Mouse (Mus musculus) kidney, embryonic 16.5 days (tissue): Measurements from ENCODE around the gene Spaca7. TPM values are rescaled to one million over a fixed set of nuclear protein-coding genes. Genes with fewer than 3 reads are reported as not detected.

Source experiments
- ATAC-seq: fragments of 200-750 bp; cut with Nextera tagmentation; 2 replicates; pipeline ENCODE4 v1.8.0; 2017; ENCODE audit warnings: moderate TSS enrichment; ENCODE audit not compliant: low FRiP score, low TSS enrichment
- H3K27ac ChIP-seq: fragments of 300-500 bp; sonication (generic); 2 replicates; pipeline ENCODE4 v1.5.1; 2014; ENCODE audit warnings: low read length
- H3K27me3 ChIP-seq: fragments of 300-500 bp; sonication (generic); 2 replicates; pipeline ENCODE4 v1.6.1; 2014; ENCODE audit warnings: low read length, control low read depth, mixed read lengths; ENCODE audit not compliant: insufficient read depth
- H3K36me3 ChIP-seq: fragments of 300-500 bp; sonication (generic); 2 replicates; pipeline ENCODE4 v1.6.1; 2014; ENCODE audit warnings: low read length, control low read depth, mixed read lengths; ENCODE audit not compliant: insufficient read depth
- H3K4me1 ChIP-seq: fragments of 300-500 bp; sonication (generic); 2 replicates; pipeline ENCODE4 v1.6.1; 2014; ENCODE audit warnings: low read length, control low read depth, mixed read lengths; ENCODE audit not compliant: insufficient read depth
- H3K4me2 ChIP-seq: fragments of 300-500 bp; sonication (generic); replicated peaks from 2 replicates; pipeline ENCODE4 v1.6.1; 2014; ENCODE audit warnings: low read depth, low read length
- H3K4me3 ChIP-seq: fragments of 300-500 bp; sonication (generic); 2 replicates; pipeline ENCODE4 v1.5.1; 2014; ENCODE audit warnings: mild to moderate bottlenecking, low read length
- H3K9ac ChIP-seq: fragments of 300-500 bp; sonication (generic); replicated peaks from 2 replicates; pipeline ENCODE4 v1.6.1; 2014; ENCODE audit warnings: low read length
- H3K9me3 ChIP-seq: fragments of 300-500 bp; sonication (generic); 2 replicates; pipeline ENCODE4 v1.6.1; 2016; ENCODE audit warnings: low read length, control low read depth
- WGBS: fragments of 180-500 bp; shearing (Covaris S2); extraction: QIAGEN DNeasy Blood & Tissue Kit; methylation state at CpG from one replicate; pipeline ENCODE4 v1.1.7; 2014; 5-methylcytosine and 5-hydroxymethylcytosine counted together
- polyA plus RNA-seq: library from polyadenylated mRNA; unstranded; fragments of >200 nt; fragmentation: Nextera tagmentation; extraction: Ambion mirVana; gene quantifications from 2 replicates; pipeline ENCODE4 v1.2.1, GENCODE M21; 2015

The Spaca7 gene
- 1.1 and 1.3 TPM in 2 replicates for polyA plus RNA-seq

- Histone ChIP-seq H3K4me2 (peak within 1 kb of the TSS; percentile 26; the same call in 1 of the 2 replicates), H3K36me3 (no peaks in the 10 kb centered on the region), H3K9me3 (no peaks in the 10 kb centered on the region), H3K9ac (no peak within 1 kb of the TSS), H3K4me3 (0 out of 2 replicates have a peak within 1 kb of the TSS, but pooled peaks have one; percentile 14), H3K27ac (0 out of 2 replicates have a peak within 1 kb of the TSS, but pooled peaks have one; percentile 8), H3K27me3 (no peaks in the 10 kb centered on the region), H3K4me1 (no peaks in the 10 kb centered on the region)
- ATAC-seq, result 0 out of 2 replicates have a peak, but pooled peaks have one; percentile 9
- WGBS, result 60% methylated on average over 14 of the region's 14 CpGs
Observed at GRCm38 (mm10) chr8:12572814-12573534, at the start of gene Spaca7. Gene Spaca7, plus strand, starts transcription at chr8:12573029.

DNA sequence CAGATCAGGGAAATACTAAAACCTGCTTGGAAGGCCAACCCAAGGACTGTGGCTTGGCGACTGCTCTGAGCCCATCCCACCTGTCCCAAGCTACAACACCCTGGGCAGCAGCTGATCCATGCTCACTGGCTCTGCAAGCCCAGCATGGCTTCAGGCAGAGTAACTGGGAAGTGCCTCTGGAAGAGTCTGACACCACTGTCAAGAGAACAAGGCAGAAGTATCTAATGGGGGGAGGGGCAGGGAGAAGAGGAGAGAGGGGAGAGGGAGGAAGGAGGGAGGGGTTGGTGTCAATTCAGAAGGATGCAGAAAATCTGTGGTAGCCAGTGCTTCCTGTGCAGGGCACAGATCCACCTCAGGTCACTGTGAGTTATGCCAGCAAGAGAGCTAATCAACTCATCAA is 48.5 kb upstream of the Spaca7 start:
- Histone ChIP-seq H3K9me3 (0 out of 2 replicates have a peak, but pooled peaks cover 4% of the 10 kb centered on the region), H3K4me2 (no peak overlapping the region), H3K27ac (no peak overlapping the region), H3K36me3 (no peaks in the 10 kb centered on the region), H3K27me3 (0 out of 2 replicates have a peak, but pooled peaks cover 5% of the 10 kb centered on the region), H3K4me1 (no peaks in the 10 kb centered on the region), H3K4me3 (no peak overlapping the region), H3K9ac (no peak overlapping the region)
- ATAC-seq, result no peak
- WGBS, result 21% methylated on average over 1 of the region's 1 CpGs

DNA sequence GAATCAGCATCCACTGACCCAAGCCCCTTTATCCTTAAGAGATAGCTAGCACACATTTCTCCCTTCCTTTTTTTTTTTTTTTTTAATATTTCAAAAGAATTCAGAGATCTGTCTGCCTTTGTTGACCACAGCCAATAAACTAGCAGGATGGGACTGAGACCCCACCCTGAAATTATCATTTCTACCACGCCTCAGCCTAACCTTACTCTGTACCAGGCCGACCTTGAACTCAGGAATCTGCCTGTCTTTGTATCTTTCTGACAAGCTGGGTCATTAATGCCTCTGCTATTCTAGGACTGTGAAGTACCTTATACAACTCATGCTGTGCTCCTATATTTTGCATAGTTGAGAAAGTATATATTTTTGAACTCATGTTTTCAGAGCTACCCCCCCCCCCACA is 44.2 kb upstream of the Spaca7 start:
- H3K9me3 ChIP-seq, result no peaks in the 10 kb centered on the region
- no peak overlapping the region for H3K4me3 ChIP-seq
- H3K9ac ChIP-seq, result no peak overlapping the region
- WGBS, result 70% methylated on average over 2 of the region's 2 CpGs
- H3K4me1 ChIP-seq, result no peaks in the 10 kb centered on the region
- H3K36me3 ChIP-seq, result no peaks in the 10 kb centered on the region
- ATAC-seq, result no peak
- H3K4me2 ChIP-seq, result no peak overlapping the region
- H3K27ac ChIP-seq, result no peak overlapping the region
- no peaks in the 10 kb centered on the region for H3K27me3 ChIP-seq

GRCm38 (mm10) chr8:12535617-12536016 is 37.2 kb upstream of the Spaca7 start:
- 42% methylated on average over 9 of the region's 9 CpGs for WGBS
- no peaks in the 10 kb centered on the region for H3K4me1 ChIP-seq
- ATAC-seq, result no peak
- H3K36me3 ChIP-seq, result no peaks in the 10 kb centered on the region
- H3K27ac ChIP-seq, result no peak overlapping the region
- no peaks in the 10 kb centered on the region for H3K27me3 ChIP-seq
- no peak overlapping the region for H3K4me2 ChIP-seq
- no peak overlapping the region for H3K4me3 ChIP-seq
- no peaks in the 10 kb centered on the region for H3K9me3 ChIP-seq
- no peak overlapping the region for H3K9ac ChIP-seq

DNA sequence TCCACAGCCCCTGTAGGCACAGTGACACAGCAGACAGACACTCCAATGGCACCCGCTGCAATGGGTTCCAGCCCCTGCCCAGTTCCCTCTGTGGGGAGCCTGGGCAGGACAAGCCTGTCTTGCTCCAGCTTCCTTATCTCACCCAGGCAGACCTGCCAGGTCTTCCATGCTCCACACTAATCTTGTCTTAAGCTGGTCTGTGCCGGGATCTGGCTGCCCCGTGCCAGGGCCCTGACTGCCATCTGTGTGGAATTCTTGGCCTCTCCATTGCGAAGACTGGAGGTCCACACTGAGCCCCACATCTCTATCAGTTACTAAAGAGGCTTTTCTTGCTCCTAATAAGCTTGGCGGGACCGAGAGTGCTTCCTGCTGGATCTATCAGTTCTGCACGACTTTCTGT is 36.5 kb upstream of the Spaca7 start:
- Histone ChIP-seq H3K9ac (no peak overlapping the region), H3K4me1 (no peaks in the 10 kb centered on the region), H3K4me2 (no peak overlapping the region), H3K4me3 (no peak overlapping the region), H3K27ac (no peak overlapping the region), H3K27me3 (no peaks in the 10 kb centered on the region), H3K9me3 (no peaks in the 10 kb centered on the region), H3K36me3 (no peaks in the 10 kb centered on the region)
- WGBS, result 84% methylated on average over 7 of the region's 7 CpGs
- ATAC-seq, result no peak

GRCm38 (mm10) chr8:12545236-12545635 is 27.6 kb upstream of the Spaca7 start:
- H3K27me3 ChIP-seq, result peaks cover 17% of the 10 kb centered on the region
- no peaks in the 10 kb centered on the region for H3K9me3 ChIP-seq
- H3K9ac ChIP-seq, result no peak overlapping the region
- H3K4me2 ChIP-seq, result no peak overlapping the region
- H3K4me3 ChIP-seq, result no peak overlapping the region
- no peak overlapping the region for H3K27ac ChIP-seq
- no peak for ATAC-seq
- 44% methylated on average over 4 of the region's 4 CpGs for WGBS
- no peaks in the 10 kb centered on the region for H3K4me1 ChIP-seq
- H3K36me3 ChIP-seq, result no peaks in the 10 kb centered on the region

- 64% methylated on average over 4 of the region's 4 CpGs for WGBS
- Histone ChIP-seq H3K9ac (no peak overlapping the region), H3K27me3 (peaks cover 17% of the 10 kb centered on the region), H3K36me3 (no peaks in the 10 kb centered on the region), H3K4me1 (no peaks in the 10 kb centered on the region), H3K9me3 (no peaks in the 10 kb centered on the region), H3K4me3 (no peak overlapping the region), H3K27ac (no peak overlapping the region), H3K4me2 (no peak overlapping the region)
- no peak for ATAC-seq
Observed at GRCm38 (mm10) chr8:12545671-12546070, 27.2 kb upstream of the Spaca7 start.

DNA sequence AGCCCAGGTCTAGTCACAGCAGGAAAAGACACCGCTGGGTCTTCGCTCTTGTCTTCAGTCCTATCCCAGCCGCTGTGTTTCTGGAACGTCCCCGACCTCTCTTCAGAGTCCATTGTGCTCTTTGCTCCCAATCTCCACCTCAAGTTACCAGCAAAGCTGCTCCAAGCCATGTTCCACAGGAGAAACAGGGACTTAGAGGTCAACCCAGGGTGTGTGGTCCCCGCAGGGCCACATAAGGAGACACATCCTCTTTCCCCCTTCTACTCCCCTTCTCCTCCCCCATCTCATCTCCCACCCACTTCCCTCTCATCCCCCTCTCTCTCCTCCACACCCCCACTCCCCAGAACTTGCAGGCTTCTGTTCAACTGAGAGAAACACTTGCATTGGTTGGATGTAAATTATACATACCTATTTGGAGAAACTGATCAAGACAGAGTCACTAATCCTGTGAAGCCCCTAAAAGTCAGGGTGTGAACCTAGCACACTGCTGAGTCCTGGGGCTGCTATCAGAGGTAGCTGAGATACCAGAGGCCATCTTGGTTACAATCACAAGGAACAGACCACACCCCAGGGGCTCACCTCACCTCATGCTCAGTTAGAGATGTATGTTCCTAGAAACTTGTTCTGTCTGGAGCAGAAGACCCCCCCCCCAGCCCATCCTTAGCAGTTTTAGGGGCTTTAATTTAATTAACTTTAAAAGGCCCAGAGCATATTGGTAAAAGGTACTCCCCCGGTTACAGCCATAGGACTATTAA is 25.2 kb upstream of the Spaca7 start:
- no peak overlapping the region for H3K27ac ChIP-seq
- H3K4me3 ChIP-seq, result no peak overlapping the region
- H3K9ac ChIP-seq, result no peak overlapping the region
- ATAC-seq, result no peak
- WGBS, result 53% methylated on average over 7 of the region's 7 CpGs
- H3K27me3 ChIP-seq, result peaks cover 17% of the 10 kb centered on the region
- no peak overlapping the region for H3K4me2 ChIP-seq
- peaks cover 4% of the 10 kb centered on the region for H3K9me3 ChIP-seq
- no peaks in the 10 kb centered on the region for H3K4me1 ChIP-seq
- H3K36me3 ChIP-seq, result no peaks in the 10 kb centered on the region

- 6% methylated on average over 15 of the region's 15 CpGs for WGBS
- H3K27ac ChIP-seq, result no peak overlapping the region
- no peak for ATAC-seq
- H3K9me3 ChIP-seq, result peaks cover 4% of the 10 kb centered on the region
- no peak overlapping the region for H3K9ac ChIP-seq
- H3K4me2 ChIP-seq, result no peak overlapping the region
- no peaks in the 10 kb centered on the region for H3K36me3 ChIP-seq
- peaks cover 17% of the 10 kb centered on the region for H3K27me3 ChIP-seq
- H3K4me1 ChIP-seq, result no peaks in the 10 kb centered on the region
- no peak overlapping the region for H3K4me3 ChIP-seq
Observed at GRCm38 (mm10) chr8:12548255-12548654, 24.6 kb upstream of the Spaca7 start.

DNA sequence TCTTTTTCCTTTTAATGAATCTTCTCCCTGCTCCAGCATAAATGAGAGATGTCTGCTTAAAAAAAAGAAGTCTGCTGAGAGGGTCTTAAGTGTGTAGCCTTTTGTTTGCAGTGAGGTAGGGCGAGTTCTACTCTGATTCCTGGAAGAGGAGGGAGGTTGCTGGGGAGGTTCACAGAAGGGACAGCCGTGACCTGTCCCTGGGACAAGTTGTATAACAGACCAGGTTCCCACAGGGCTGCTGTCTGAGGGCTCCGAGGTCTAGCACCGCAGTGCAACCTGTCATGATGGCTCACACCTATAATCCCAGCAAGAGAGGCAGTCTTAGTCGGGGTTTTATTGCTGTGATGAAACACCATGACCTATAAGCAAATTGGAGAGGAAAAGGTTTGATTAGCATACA is 24.1 kb upstream of the Spaca7 start:
- no peak for ATAC-seq

More for the DNA sequence above, 24.1 kb upstream of the Spaca7 start:
- no peak overlapping the region for H3K4me3 ChIP-seq
- H3K36me3 ChIP-seq, result no peaks in the 10 kb centered on the region
- no peak overlapping the region for H3K4me2 ChIP-seq
- 32% methylated on average over 5 of the region's 5 CpGs for WGBS
- no peaks in the 10 kb centered on the region for H3K4me1 ChIP-seq
- peaks cover 17% of the 10 kb centered on the region for H3K27me3 ChIP-seq
- H3K27ac ChIP-seq, result no peak overlapping the region
- H3K9ac ChIP-seq, result no peak overlapping the region
- peaks cover 4% of the 10 kb centered on the region for H3K9me3 ChIP-seq
